Mouse (Mus musculus) heart, embryonic 13.5 days (tissue): ENCODE measurements at regions not wholly inside any gene's neighbourhood (a gene's known extent, or its start where the extent isn't known, plus 50 kb on each side); places are given as distances from the start of the nearest gene placed in this dataset.
"Not testable (repeated sequence)": the region's sequence is repeated elsewhere in the genome, so short reads cannot be mapped to it uniquely, and the experiment has no call there.

Source experiments
- ATAC-seq: fragments of 200-750 bp; cut with Nextera tagmentation; 2 replicates; pipeline ENCODE4 v1.8.0; 2017; ENCODE audit warnings: moderate TSS enrichment; ENCODE audit not compliant: insufficient number of reproducible peaks, low FRiP score, low TSS enrichment; ENCODE audit errors: extremely low read depth
- H3K27ac ChIP-seq: fragments of 300-500 bp; sonication (generic); replicated peaks from 2 replicates; pipeline ENCODE4 v1.5.1; 2015; ENCODE audit warnings: moderate library complexity, mild to moderate bottlenecking, inconsistent platforms
- H3K27me3 ChIP-seq: fragments of 300-500 bp; sonication (generic); replicated peaks from 2 replicates; pipeline ENCODE4 v1.6.1; 2015; ENCODE audit warnings: mild to moderate bottlenecking, inconsistent platforms
- H3K36me3 ChIP-seq: fragments of 300-500 bp; sonication (generic); 2 replicates; pipeline ENCODE4 v1.6.1; 2015; ENCODE audit warnings: mild to moderate bottlenecking, inconsistent platforms
- H3K4me1 ChIP-seq: fragments of 300-500 bp; sonication (generic); 2 replicates; pipeline ENCODE4 v1.6.1; 2015; ENCODE audit warnings: inconsistent platforms
- H3K4me2 ChIP-seq: fragments of 300-500 bp; sonication (generic); 2 replicates; pipeline ENCODE4 v1.6.1; 2015; ENCODE audit warnings: inconsistent platforms, mild to moderate bottlenecking, moderate library complexity
- H3K4me3 ChIP-seq: fragments of 300-500 bp; sonication (generic); 2 replicates; pipeline ENCODE4 v1.5.1; 2015; ENCODE audit warnings: moderate library complexity, mild to moderate bottlenecking, inconsistent platforms
- H3K9ac ChIP-seq: fragments of 300-500 bp; sonication (generic); 2 replicates; pipeline ENCODE4 v1.6.1; 2015; ENCODE audit warnings: inconsistent platforms, mild to moderate bottlenecking, moderate library complexity
- H3K9me3 ChIP-seq: fragments of 300-500 bp; sonication (generic); 2 replicates; pipeline ENCODE4 v1.6.1; 2016; ENCODE audit warnings: inconsistent platforms
- WGBS: fragments of 180-500 bp; shearing (Covaris S2); methylation state at CpG from one replicate; pipeline ENCODE4 v1.1.7; 2015; ENCODE audit warnings: mixed read lengths; 5-methylcytosine and 5-hydroxymethylcytosine counted together

DNA sequence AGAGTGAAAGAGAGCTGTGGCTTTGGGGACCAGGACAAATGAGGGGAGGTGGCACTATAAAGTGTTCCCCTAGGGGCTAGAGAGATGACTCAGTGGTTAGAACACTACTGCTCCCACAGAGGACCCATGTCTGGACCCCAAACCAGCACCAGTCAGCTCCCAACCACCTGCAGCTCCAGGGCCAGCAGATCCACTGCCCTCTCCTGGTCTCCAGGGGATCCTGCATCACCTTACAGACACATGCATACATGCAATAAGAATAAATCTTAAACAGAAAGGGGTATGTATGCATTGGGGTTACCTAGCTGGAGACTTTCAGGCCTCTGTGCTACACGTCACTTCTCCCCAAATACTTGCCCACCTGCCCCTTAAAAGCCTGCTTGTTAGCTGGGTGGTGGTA, 93.8 kb upstream of the Zfp706 start:
- peaks cover 10% of the 10 kb centered on the region for H3K4me1 ChIP-seq
- H3K27ac ChIP-seq = no peak overlapping the region
- ATAC-seq = no peak
- H3K9me3 ChIP-seq = no peaks in the 10 kb centered on the region
- H3K9ac ChIP-seq = no peak overlapping the region
- H3K27me3 ChIP-seq = no peaks in the 10 kb centered on the region
- H3K4me3 ChIP-seq = no peak overlapping the region
- no peaks in the 10 kb centered on the region for H3K36me3 ChIP-seq
- H3K4me2 ChIP-seq = no peak overlapping the region
- 81% methylated on average over 1 of the region's 1 CpGs for WGBS

DNA sequence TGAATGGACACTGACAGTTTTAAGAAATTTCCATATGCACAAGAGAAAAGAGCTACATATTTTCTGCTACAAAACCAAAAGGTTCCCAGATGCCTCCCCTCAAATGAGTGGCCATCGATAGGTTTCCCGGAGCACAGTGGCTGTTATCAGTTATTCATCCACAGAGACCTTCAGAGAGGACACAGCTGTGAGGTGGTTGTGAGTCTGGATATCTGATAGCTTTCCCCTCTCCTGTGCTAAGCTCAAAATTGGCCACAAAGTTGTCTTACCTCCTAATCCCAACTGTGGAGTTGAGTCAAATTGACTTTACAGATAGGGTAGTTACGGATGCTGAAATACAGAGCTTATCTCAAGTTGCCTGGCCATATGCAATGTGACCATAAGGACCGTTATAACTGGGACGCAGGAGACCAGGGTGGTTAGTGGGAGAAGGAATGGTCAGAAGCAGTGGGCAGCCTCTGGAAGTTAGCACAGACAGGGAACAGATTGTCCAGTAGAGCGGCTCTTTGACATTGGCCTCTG, 93.3 kb upstream of the Zfp706 start:
- Histone ChIP-seq H3K36me3 (no peaks in the 10 kb centered on the region), H3K27me3 (no peaks in the 10 kb centered on the region), H3K27ac (no peak overlapping the region), H3K4me2 (no peak overlapping the region), H3K9ac (no peak overlapping the region), H3K4me1 (peaks cover 10% of the 10 kb centered on the region), H3K9me3 (no peaks in the 10 kb centered on the region), H3K4me3 (no peak overlapping the region)
- no peak for ATAC-seq
- 73% methylated on average over 6 of the region's 6 CpGs for WGBS

DNA sequence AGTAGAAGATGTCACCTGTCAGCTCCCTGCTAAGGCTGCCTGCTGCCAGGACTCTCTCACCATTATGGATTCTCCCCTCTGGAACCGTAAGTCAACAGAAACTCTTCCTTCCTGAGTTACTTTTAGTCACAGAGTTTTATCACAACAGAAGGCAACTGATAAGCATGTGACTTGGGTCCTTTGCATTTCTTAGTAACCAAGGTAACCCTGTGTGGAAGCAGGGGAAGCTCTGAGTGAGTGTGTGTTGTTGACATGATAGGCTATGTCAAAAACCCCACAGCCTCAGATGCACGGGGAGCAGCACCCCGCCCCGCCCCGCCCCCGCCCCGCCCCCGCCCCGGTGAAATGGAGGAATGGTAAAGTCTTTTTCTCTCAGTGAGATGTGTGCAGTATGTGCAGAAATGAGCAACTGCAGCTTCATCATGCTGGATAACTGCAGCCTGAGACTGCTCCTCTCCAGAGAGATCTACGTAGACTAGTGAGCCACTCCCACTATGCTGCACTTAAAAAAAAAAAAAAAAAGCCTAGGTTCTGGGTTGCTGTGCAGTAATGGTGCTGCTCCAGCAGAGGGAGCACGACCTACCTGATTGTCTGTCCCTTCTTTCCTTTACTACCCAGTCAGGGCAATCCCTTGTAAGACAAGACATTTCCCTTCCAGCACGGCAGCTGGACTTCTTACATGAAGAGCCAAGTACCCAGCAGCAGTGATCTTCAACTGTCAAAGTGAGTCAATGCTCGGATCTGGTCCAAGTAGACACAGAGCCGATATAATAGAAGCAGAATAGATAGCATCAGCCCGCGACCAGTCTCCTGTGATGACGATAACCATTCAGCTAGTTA, 92.6 kb upstream of the Zfp706 start:
- no peak overlapping the region for H3K27ac ChIP-seq
- WGBS = 29% methylated on average over 17 of the region's 17 CpGs
- peak overlapping the region; percentile 62 for H3K4me2 ChIP-seq
- H3K9ac ChIP-seq = no peak overlapping the region
- H3K9me3 ChIP-seq = no peaks in the 10 kb centered on the region
- H3K4me1 ChIP-seq = peaks cover 10% of the 10 kb centered on the region
- H3K27me3 ChIP-seq = no peaks in the 10 kb centered on the region
- peak overlapping the region; percentile 43 for H3K4me3 ChIP-seq
- no peaks in the 10 kb centered on the region for H3K36me3 ChIP-seq
- no peak for ATAC-seq

DNA sequence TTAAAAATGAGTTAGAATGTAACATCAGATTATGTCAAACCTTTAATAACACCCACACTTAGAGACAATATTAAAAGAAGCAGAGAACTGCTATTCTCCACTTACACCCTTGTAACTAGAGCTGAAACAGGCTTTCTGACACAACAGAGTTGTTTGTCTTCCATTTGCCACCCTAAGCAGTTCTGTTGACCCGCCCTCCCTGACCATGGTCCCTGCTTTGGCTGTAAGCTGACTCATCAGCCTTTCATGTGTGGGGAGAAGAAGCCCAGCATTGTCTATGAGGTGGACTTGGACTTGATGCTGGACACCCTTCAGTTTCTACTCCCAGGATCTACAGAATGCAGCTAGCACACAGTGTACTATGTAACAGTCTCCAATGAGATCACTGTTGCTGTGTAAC, 91.6 kb upstream of the Zfp706 start:
- peaks cover 10% of the 10 kb centered on the region for H3K4me1 ChIP-seq
- H3K9me3 ChIP-seq = no peaks in the 10 kb centered on the region
- H3K9ac ChIP-seq = no peak overlapping the region
- no peak for ATAC-seq
- H3K27ac ChIP-seq = no peak overlapping the region
- no peaks in the 10 kb centered on the region for H3K36me3 ChIP-seq
- H3K4me3 ChIP-seq = no peak overlapping the region
- no peak overlapping the region for H3K4me2 ChIP-seq
- 72% methylated on average over 1 of the region's 1 CpGs for WGBS
- H3K27me3 ChIP-seq = no peaks in the 10 kb centered on the region

DNA sequence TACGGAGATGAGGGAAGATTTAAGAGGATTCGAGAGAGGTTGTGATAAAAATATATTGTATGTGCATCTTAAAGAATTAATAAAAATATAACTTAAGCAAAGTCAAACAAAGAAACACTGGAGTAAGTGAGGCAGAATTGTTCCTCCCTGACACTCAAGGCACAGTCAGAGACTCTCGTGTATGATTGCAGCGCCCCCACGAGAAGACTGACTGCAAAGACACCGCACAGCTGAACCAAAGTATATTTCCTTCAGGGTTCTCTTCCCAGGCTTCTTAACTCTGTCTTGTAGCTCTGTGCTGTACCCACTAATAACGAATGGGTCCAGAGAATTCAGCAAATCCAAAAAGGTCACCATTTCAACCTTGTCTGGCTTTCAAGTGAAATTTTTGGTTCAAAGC, 89.9 kb upstream of the Zfp706 start:
- no peak for ATAC-seq
- peaks cover 10% of the 10 kb centered on the region for H3K4me1 ChIP-seq
- 91% methylated on average over 7 of the region's 7 CpGs for WGBS
- H3K27ac ChIP-seq = no peak overlapping the region
- no peaks in the 10 kb centered on the region for H3K36me3 ChIP-seq
- no peak overlapping the region for H3K9ac ChIP-seq
- H3K9me3 ChIP-seq = no peaks in the 10 kb centered on the region
- no peak overlapping the region for H3K4me3 ChIP-seq
- no peak overlapping the region for H3K4me2 ChIP-seq
- no peaks in the 10 kb centered on the region for H3K27me3 ChIP-seq

DNA sequence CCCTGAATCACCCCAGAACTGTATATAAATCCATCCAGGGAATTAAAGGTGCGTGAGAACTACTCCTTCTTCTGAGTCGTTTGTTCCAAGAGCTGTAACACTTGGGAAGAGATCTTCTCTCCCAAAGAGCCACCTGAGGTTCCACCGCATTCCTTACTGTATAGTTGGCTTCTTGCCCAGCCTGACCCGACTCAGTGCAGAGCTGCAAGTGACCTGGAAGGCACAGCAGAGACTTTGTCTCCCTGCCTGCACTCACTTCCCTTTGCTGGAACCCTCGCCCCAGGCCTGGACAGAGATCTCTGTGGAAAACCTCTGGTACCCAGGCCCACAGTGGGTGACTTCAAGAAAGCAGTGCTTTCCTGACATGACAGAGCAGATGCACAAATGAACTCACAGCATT, 83.6 kb upstream of the Zfp706 start:
- not testable (repeated sequence) for H3K4me1 ChIP-seq, H3K4me3 ChIP-seq, H3K9me3 ChIP-seq, H3K27ac ChIP-seq, ATAC-seq, H3K9ac ChIP-seq, H3K4me2 ChIP-seq, H3K36me3 ChIP-seq, H3K27me3 ChIP-seq
- WGBS = 44% methylated on average over 5 of the region's 5 CpGs

DNA sequence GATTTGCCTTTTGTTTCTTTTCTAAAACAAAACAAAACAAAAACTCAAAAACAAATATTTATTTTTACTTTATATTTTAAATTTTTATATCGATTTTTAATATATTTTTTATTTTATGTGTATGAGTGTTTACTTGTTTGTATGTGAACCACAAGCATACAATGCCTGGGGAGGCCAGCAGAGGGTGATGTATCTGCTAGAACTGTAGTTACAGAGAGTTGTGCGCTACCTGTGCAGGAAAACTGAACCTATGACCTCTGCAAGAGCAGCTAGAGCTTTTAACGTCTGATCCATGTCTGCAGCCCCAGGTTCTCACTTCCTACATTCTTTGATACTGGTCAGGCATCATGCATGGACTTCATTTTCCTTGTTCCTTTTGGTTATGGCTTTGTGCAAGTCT, 76.2 kb upstream of the Zfp706 start:
- Histone ChIP-seq H3K9me3 (peaks cover 12% of the 10 kb centered on the region; the same call in 1 of the 2 replicates), H3K4me3 (no peak overlapping the region)

DNA sequence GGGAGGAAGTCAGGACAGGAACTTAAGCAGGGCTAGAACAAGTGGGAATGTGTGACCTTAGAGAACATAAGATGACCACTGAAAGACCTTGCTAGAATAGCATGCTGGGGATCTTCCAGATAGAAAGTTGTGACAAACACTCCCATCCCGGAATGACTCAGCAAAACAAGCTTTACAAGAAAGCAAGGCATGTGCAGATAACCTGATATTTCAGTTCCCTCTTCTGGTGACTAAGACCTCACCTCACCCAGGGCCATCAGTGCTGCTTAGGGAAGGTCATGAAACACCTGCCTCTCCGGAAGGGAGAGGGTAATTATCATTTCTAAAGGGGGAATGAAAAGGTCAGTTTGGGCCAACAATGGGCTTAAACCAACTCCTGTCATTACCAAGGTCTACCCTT, 74.3 kb upstream of the Zfp706 start:
- Histone ChIP-seq H3K27me3 (no peaks in the 10 kb centered on the region), H3K36me3 (no peaks in the 10 kb centered on the region), H3K4me2 (no peak overlapping the region), H3K9ac (no peak overlapping the region), H3K4me3 (no peak overlapping the region), H3K4me1 (no peaks in the 10 kb centered on the region), H3K27ac (no peak overlapping the region), H3K9me3 (0 out of 2 replicates have a peak, but pooled peaks cover 5% of the 10 kb centered on the region)
- 71% methylated on average over 2 of the region's 2 CpGs for WGBS
- ATAC-seq = no peak

More for the DNA sequence above, 76.2 kb upstream of the Zfp706 start:
- 75% methylated on average over 3 of the region's 3 CpGs for WGBS
- Histone ChIP-seq H3K27ac (no peak overlapping the region), H3K36me3 (no peaks in the 10 kb centered on the region), H3K4me1 (no peaks in the 10 kb centered on the region), H3K27me3 (no peaks in the 10 kb centered on the region), H3K4me2 (no peak overlapping the region), H3K9ac (no peak overlapping the region)
- ATAC-seq = no peak

DNA sequence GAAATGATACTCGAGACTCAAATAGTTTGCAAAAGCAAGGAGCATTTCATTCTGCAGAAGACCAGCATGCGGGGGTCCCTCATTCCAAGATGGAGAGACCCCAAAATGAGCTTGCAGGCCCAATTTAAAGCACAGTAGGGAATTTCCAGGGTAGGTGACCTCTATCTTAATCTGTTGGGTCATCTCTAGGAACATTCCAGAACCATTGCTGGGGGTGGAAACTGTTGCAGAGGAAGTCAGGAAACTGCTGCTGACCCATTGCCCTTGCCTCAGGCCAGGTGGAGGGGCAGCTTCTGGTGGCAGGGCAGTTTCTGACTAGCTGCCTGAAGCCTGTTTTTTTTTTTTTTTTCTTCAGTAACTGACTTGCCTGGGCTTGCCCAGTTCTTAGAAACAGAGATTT, 73.4 kb upstream of the Zfp706 start:
- no peak overlapping the region for H3K9ac ChIP-seq
- H3K4me3 ChIP-seq = no peak overlapping the region
- H3K4me1 ChIP-seq = no peaks in the 10 kb centered on the region
- whole genome bisulfite sequencing = 76% methylated on average over 2 of the region's 2 CpGs
- H3K27me3 ChIP-seq = no peaks in the 10 kb centered on the region
- 0 out of 2 replicates have a peak, but pooled peaks cover 5% of the 10 kb centered on the region for H3K9me3 ChIP-seq
- ATAC-seq = no peak
- H3K4me2 ChIP-seq = no peak overlapping the region
- H3K27ac ChIP-seq = no peak overlapping the region
- H3K36me3 ChIP-seq = no peaks in the 10 kb centered on the region

DNA sequence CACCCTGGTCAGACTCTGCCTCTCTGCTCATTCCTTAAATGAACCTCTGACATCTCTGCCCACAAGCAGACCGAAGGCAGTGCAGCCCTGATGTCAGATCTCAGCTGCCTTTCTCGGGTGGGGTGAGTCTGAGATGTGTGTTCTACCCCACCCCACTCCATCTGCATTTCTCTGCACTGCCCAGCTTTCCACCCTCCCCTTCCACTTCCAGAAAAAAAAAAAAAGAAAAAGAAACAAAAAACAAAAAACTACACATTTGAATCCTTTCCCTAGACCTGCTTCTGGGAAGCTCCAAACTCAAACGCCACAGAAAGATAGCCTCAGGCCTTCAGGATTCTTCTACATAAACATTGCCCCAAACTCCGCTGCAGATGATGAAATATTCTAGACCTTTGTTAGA, 72.8 kb upstream of the Zfp706 start:
- no peak overlapping the region for H3K4me3 ChIP-seq
- no peak for ATAC-seq
- no peak overlapping the region for H3K27ac ChIP-seq
- no peak overlapping the region for H3K4me2 ChIP-seq
- no peaks in the 10 kb centered on the region for H3K4me1 ChIP-seq
- H3K9ac ChIP-seq = no peak overlapping the region
- 0 out of 2 replicates have a peak, but pooled peaks cover 5% of the 10 kb centered on the region for H3K9me3 ChIP-seq
- no peaks in the 10 kb centered on the region for H3K36me3 ChIP-seq
- 83% methylated on average over 4 of the region's 4 CpGs for WGBS
- no peaks in the 10 kb centered on the region for H3K27me3 ChIP-seq

DNA sequence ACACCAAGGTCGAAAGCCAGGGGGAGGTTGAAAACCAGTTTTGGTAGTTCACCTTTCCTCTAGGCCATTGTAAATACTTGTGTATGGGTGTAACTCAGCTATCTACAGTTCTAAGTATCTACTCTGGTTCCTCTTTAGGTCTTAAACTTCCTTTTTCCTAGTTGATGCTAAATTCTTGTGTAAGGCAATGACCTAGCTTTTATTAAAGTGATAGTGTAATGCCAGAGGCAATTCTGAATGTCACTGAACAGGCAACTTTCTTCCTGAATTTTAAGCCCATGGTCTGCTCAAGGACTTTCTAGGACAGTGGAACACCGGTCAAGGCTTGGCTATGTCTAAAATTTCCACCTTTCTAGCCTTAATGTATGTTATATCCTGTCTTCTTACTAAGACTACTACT, 66.6 kb upstream of the Zfp706 start:
- not testable (repeated sequence) for H3K36me3 ChIP-seq, H3K27ac ChIP-seq, H3K9me3 ChIP-seq, H3K4me3 ChIP-seq, H3K4me1 ChIP-seq, ATAC-seq, H3K9ac ChIP-seq, H3K27me3 ChIP-seq, H3K4me2 ChIP-seq
- WGBS = 74% methylated on average over 2 of the region's 2 CpGs
